Mouse (Mus musculus) hindbrain, embryonic 12.5 days (tissue): ENCODE results near the gene Gpr171. TPM values are rescaled to one million over a fixed set of nuclear protein-coding genes. Genes with fewer than 3 reads are reported as not detected.
"Not testable (repeated sequence)": the region's sequence is repeated elsewhere in the genome, so short reads cannot be mapped to it uniquely, and the experiment has no call there.

Experiments
- ATAC-seq: fragments of 200-750 bp; cut with Nextera tagmentation; 2 replicates; pipeline ENCODE4 v1.8.0; 2017; ENCODE audit warnings: moderate TSS enrichment; ENCODE audit not compliant: low FRiP score
- H3K27ac ChIP-seq: fragments of 300-500 bp; sonication (generic); 2 replicates; pipeline ENCODE4 v1.5.1; 2016; ENCODE audit warnings: mild to moderate bottlenecking
- H3K27me3 ChIP-seq: fragments of 300-500 bp; sonication (generic); 2 replicates; pipeline ENCODE4 v1.6.1; 2016; ENCODE audit warnings: mild to moderate bottlenecking
- H3K36me3 ChIP-seq: fragments of 300-500 bp; sonication (generic); 2 replicates; pipeline ENCODE4 v1.6.1; 2016; ENCODE audit warnings: mild to moderate bottlenecking
- H3K4me1 ChIP-seq: fragments of 300-500 bp; sonication (generic); 2 replicates; pipeline ENCODE4 v1.6.1; 2016
- H3K4me2 ChIP-seq: fragments of 300-500 bp; sonication (generic); replicated peaks from 2 replicates; pipeline ENCODE4 v1.6.1; 2016; ENCODE audit warnings: mild to moderate bottlenecking
- H3K4me3 ChIP-seq: fragments of 300-500 bp; sonication (generic); 2 replicates; pipeline ENCODE4 v1.5.1; 2016; ENCODE audit warnings: mild to moderate bottlenecking
- H3K9ac ChIP-seq: fragments of 300-500 bp; sonication (generic); 2 replicates; pipeline ENCODE4 v1.6.1; 2016; ENCODE audit warnings: mild to moderate bottlenecking, moderate library complexity
- H3K9me3 ChIP-seq: fragments of 300-500 bp; sonication (generic); replicated peaks from 2 replicates; pipeline ENCODE4 v1.6.1; 2016; ENCODE audit warnings: mild to moderate bottlenecking
- WGBS: fragments of 180-500 bp; shearing (Covaris S2); methylation state at CpG from one replicate; pipeline ENCODE4 v1.1.7; 2016; 5-methylcytosine and 5-hydroxymethylcytosine counted together
- polyA plus RNA-seq: library from polyadenylated mRNA; unstranded; fragments of >200 nt; fragmentation: Nextera tagmentation; extraction: Ambion mirVana; gene quantifications from 2 replicates; pipeline ENCODE4 v1.2.1, GENCODE M21; 2016

Gene Gpr171
- polyA plus RNA-seq, 1 experiment from 2014 or later, result 1.6 TPM

- Histone ChIP-seq H3K27me3 (no peaks in the 10 kb centered on the region), H3K4me2 (no peak overlapping the region), H3K4me3 (no peak overlapping the region), H3K36me3 (no peaks in the 10 kb centered on the region), H3K27ac (no peak overlapping the region), H3K9me3 (no peaks in the 10 kb centered on the region), H3K4me1 (no peaks in the 10 kb centered on the region), H3K9ac (no peak overlapping the region)
- no peak for ATAC-seq
- WGBS, result 92% methylated on average over 4 of the region's 4 CpGs
These were observed 5.8 kb upstream of the Gpr171 start for GRCm38 (mm10) chr3:59107439-59107838.

- Histone ChIP-seq H3K4me2 (no peak overlapping the region), H3K27me3 (no peaks in the 10 kb centered on the region), H3K36me3 (no peaks in the 10 kb centered on the region), H3K4me3 (no peak overlapping the region), H3K9ac (no peak overlapping the region), H3K9me3 (no peaks in the 10 kb centered on the region), H3K27ac (no peak overlapping the region), H3K4me1 (no peaks in the 10 kb centered on the region)
- no peak for ATAC-seq
- WGBS, result 84% methylated on average over 4 of the region's 4 CpGs
These were observed 2.8 kb upstream of the Gpr171 start for GRCm38 (mm10) chr3:59104462-59104861.

DNA sequence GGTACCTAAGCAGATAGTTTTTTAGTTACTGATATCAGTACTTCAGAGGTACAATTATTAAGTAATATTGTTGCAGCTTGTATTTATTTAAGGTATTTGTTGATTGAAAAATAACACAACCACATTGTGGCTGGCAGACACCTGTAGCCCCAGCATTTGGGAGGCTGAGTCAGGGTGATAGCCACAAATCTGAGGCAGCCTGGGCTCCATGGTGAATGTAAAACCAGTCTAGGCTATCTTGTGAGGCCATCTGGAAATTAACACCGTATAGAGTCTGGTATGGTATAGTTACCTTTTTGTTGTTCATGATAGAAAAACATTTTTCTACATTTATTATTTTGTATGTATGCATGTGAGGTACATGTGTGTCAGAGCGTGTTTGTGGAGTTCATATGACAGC, 525 bp upstream of the Gpr171 start:
- no peaks in the 10 kb centered on the region for H3K36me3 ChIP-seq
- 97% methylated on average over 2 of the region's 2 CpGs for WGBS
- ATAC-seq, result no peak
- H3K27me3 ChIP-seq, result no peaks in the 10 kb centered on the region
- no peak overlapping the region for H3K27ac ChIP-seq
- H3K4me2 ChIP-seq, result no peak overlapping the region
- no peak overlapping the region for H3K4me3 ChIP-seq
- 0 out of 2 replicates have a peak, but pooled peaks cover 4% of the 10 kb centered on the region for H3K4me1 ChIP-seq
- H3K9me3 ChIP-seq, result no peaks in the 10 kb centered on the region
- no peak overlapping the region for H3K9ac ChIP-seq

DNA sequence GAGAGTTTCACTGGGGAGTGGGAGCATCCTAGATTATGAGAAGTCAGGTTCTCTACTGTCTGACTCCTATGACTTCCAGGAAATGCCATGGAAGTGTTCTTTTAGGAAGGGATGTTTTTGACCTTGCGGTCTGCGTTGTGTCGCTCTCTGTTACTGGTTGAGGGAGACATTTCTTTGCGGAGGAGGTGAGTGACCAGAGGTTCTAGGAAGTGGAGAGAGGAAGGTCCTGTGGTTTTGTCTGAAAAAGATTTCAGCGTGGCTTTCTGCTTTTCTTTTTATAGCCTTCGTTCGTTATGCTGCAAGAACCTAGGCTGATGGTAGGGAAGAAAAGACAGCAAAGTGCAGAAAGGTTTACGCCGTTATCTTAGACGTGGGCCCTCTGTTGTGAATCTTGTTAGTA, 3.1 kb downstream of the Gpr171 start:
- Histone ChIP-seq H3K4me3 (no peak overlapping the region), H3K9ac (no peak overlapping the region), H3K36me3 (no peaks in the 10 kb centered on the region), H3K27me3 (no peaks in the 10 kb centered on the region), H3K27ac (no peak overlapping the region), H3K9me3 (no peaks in the 10 kb centered on the region), H3K4me1 (0 out of 2 replicates have a peak, but pooled peaks cover 5% of the 10 kb centered on the region), H3K4me2 (no peak overlapping the region)
- WGBS, result 90% methylated on average over 10 of the region's 10 CpGs
- ATAC-seq, result no peak

- no peaks in the 10 kb centered on the region for H3K36me3 ChIP-seq
- no peak for ATAC-seq
- no peaks in the 10 kb centered on the region for H3K27me3 ChIP-seq
- no peak overlapping the region for H3K4me3 ChIP-seq
- H3K4me1 ChIP-seq, result 0 out of 2 replicates have a peak, but pooled peaks cover 5% of the 10 kb centered on the region
- no peaks in the 10 kb centered on the region for H3K9me3 ChIP-seq
- 54% methylated on average over 6 of the region's 6 CpGs for WGBS
- H3K27ac ChIP-seq, result no peak overlapping the region
- no peak overlapping the region for H3K4me2 ChIP-seq
- no peak overlapping the region for H3K9ac ChIP-seq
These were observed 4.2 kb downstream of the Gpr171 start for GRCm38 (mm10) chr3:59097421-59097820.

DNA sequence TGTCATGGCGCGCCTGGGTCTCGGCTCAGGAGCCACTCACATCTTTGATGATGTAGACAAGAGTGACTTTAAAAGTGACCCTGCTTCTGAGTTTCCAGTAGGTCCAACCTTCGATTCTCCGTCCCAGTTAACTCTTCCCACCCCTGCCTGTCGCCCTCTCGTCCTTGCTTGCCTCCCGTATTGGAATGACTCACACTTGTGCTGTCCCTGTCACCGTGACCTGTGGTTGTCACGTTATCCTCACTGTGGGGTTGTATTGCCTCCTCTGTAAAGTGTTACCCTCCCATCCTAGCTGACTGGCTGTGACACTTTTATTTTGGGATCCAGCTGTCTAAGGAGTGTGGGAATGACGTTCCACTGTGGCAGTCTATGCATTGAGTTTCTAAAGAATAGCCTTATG, 8.9 kb downstream of the Gpr171 start:
- 79% methylated on average over 11 of the region's 11 CpGs for WGBS
- ATAC-seq, result no peak

DNA sequence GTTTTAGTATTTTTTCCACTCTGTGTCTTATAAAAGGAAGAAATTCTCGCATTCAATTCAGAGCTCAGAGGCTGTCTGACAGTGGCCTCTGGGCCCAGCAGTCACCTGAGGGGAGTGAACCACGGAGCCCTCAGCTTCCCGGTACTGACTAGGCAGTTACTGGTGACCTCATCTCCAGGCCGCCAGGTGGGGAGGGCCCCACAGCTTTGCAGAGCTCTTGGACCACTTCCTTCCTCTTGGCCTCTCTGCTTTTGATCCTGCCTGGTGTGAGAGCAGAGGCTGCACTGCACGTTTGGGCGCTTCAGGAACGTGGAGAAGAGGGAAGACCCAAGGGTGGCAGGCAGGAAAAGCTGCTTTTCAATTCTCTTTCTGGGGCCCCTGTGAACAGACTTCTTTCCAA, 20.7 kb downstream of the Gpr171 start:
- Histone ChIP-seq H3K9ac (no peak overlapping the region), H3K27ac (no peak overlapping the region), H3K27me3 (no peaks in the 10 kb centered on the region), H3K9me3 (no peaks in the 10 kb centered on the region), H3K4me2 (0 out of 2 replicates have a peak overlapping the region, but pooled peaks have one; percentile 6), H3K36me3 (no peaks in the 10 kb centered on the region), H3K4me1 (peaks cover 7% of the 10 kb centered on the region), H3K4me3 (no peak overlapping the region)
- no peak for ATAC-seq
- 25% methylated on average over 7 of the region's 7 CpGs for WGBS

More for the DNA sequence above, 8.9 kb downstream of the Gpr171 start:
- 0 out of 2 replicates have a peak, but pooled peaks cover 5% of the 10 kb centered on the region for H3K4me1 ChIP-seq
- no peaks in the 10 kb centered on the region for H3K36me3 ChIP-seq
- H3K9ac ChIP-seq, result no peak overlapping the region
- no peak overlapping the region for H3K4me2 ChIP-seq
- no peak overlapping the region for H3K27ac ChIP-seq
- H3K4me3 ChIP-seq, result no peak overlapping the region
- no peaks in the 10 kb centered on the region for H3K27me3 ChIP-seq
- no peaks in the 10 kb centered on the region for H3K9me3 ChIP-seq

DNA sequence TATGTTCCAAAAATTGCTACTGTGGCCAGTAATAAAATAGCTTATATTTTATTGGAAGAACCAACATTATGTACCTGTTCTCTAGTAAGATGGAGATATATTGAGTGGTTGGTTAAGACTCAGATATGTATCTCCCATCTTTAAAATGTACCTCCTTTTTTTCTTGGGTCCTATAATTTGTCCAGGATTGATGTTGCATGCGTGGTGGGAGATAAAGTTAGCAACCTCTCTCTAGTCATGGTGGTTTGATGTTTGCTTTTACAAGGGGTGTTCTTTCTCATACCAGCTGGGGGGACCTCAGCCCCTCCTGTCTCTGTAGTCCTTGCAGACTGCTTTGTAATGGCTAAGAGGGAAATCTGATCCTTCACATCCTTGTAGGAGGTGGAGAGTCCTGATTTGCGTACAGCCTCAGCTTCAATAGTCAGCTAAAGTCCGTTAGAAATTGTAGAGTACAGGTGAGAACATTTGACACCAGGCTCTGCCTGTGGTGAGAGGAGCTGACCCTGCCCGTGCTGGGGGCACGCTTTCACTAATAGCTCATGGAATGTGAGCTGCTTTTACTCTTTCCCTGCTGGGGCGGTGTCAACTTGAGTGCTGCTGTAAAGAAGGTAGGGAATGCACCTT, 21.2 kb downstream of the Gpr171 start:
- no peak for ATAC-seq
- no peak overlapping the region for H3K4me2 ChIP-seq
- H3K27me3 ChIP-seq, result no peaks in the 10 kb centered on the region
- peaks cover 7% of the 10 kb centered on the region for H3K4me1 ChIP-seq
- 24% methylated on average over 6 of the region's 6 CpGs for WGBS
- no peaks in the 10 kb centered on the region for H3K36me3 ChIP-seq
- no peak overlapping the region for H3K9ac ChIP-seq
- H3K27ac ChIP-seq, result no peak overlapping the region
- H3K4me3 ChIP-seq, result no peak overlapping the region
- H3K9me3 ChIP-seq, result no peaks in the 10 kb centered on the region

GRCm38 (mm10) chr3:59079327-59079726, 22.3 kb downstream of the Gpr171 start:
- Histone ChIP-seq H3K4me3 (no peak overlapping the region), H3K4me1 (peaks cover 7% of the 10 kb centered on the region), H3K27ac (no peak overlapping the region), H3K36me3 (no peaks in the 10 kb centered on the region), H3K9ac (no peak overlapping the region), H3K9me3 (no peaks in the 10 kb centered on the region), H3K27me3 (no peaks in the 10 kb centered on the region), H3K4me2 (no peak overlapping the region)
- ATAC-seq, result peak; percentile 77
- 45% methylated on average over 4 of the region's 4 CpGs for WGBS

GRCm38 (mm10) chr3:59078585-59078984, 23.0 kb downstream of the Gpr171 start:
- Histone ChIP-seq H3K27me3 (no peaks in the 10 kb centered on the region), H3K9me3 (no peaks in the 10 kb centered on the region), H3K4me2 (no peak overlapping the region), H3K36me3 (no peaks in the 10 kb centered on the region), H3K9ac (no peak overlapping the region), H3K4me1 (peaks cover 7% of the 10 kb centered on the region), H3K4me3 (no peak overlapping the region), H3K27ac (no peak overlapping the region)
- WGBS, result 83% methylated on average over 11 of the region's 11 CpGs
- no peak for ATAC-seq

- ATAC-seq, result no peak
- 61% methylated on average over 4 of the region's 4 CpGs for WGBS
- H3K9ac ChIP-seq, result no peak overlapping the region
These were observed 24.3 kb downstream of the Gpr171 start for GRCm38 (mm10) chr3:59077278-59077677.

DNA sequence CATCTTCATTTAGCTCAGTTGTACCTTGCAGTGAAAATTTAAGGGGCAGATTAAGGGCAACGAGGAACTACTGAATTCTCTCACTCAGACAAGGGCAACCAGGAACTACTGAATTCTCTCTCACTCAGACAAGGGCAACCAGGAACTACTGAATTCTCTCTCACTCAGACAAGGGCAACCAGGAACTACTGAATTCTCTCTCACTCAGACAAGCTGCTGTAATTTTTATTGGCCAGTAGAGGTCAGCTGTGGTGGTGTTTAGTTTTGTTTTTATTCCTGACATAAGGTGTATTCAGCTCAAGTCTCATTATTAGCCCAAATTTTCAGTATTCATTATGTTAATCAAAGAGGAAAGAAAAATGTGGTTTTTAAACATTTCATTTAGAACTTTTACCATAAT, 32.5 kb downstream of the Gpr171 start:
- H3K9ac ChIP-seq, H3K36me3 ChIP-seq, H3K9me3 ChIP-seq, H3K27me3 ChIP-seq, ATAC-seq, H3K4me2 ChIP-seq, H3K27ac ChIP-seq, H3K4me1 ChIP-seq, H3K4me3 ChIP-seq: not testable (repeated sequence)
- 91% methylated on average over 1 of the region's 1 CpGs for WGBS

More at GRCm38 (mm10) chr3:59077278-59077677, 24.3 kb downstream of the Gpr171 start:
- no peak overlapping the region for H3K4me2 ChIP-seq
- H3K27ac ChIP-seq, result no peak overlapping the region
- no peaks in the 10 kb centered on the region for H3K9me3 ChIP-seq
- H3K36me3 ChIP-seq, result no peaks in the 10 kb centered on the region
- no peak overlapping the region for H3K4me3 ChIP-seq
- H3K27me3 ChIP-seq, result no peaks in the 10 kb centered on the region
- H3K4me1 ChIP-seq, result peaks cover 7% of the 10 kb centered on the region

DNA sequence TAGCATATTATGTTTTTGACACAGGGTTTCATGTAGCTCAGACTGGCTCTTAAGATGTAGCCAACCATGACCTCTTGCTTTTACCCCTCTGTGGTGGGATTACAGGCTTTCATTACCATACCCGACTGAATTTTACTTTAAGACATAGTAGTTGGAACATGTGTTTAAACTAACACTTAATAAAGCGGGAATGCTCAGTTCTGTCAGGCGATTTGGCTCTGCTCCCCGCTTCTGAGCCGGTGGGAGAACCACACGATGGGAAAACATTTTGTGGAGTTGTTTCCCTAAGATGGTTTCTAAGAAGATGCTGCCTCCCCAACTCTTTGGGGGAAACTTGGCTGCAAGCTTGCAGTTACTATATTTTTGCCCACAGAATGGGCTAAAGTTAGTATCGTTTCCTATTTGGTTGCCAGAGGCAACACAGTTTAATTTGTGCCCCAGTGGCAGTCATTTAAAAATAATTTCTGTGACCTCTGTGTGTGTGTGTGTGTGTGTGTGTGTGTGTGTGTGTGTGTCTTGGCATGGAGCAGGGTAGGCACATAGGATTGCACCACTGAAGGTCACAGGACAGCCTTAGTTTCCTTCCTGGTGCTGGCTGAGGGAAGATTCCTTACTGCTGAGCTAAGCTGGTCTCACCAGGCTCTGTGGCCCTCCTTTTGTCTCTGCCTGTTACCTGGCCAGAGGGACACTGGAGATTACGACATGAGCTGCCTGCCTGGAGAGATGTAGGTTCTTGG, 34.9 kb downstream of the Gpr171 start:
- Histone ChIP-seq H3K4me2 (no peak overlapping the region), H3K4me3 (no peak overlapping the region), H3K9me3 (no peaks in the 10 kb centered on the region), H3K4me1 (no peaks in the 10 kb centered on the region), H3K27ac (no peak overlapping the region), H3K9ac (no peak overlapping the region), H3K27me3 (no peaks in the 10 kb centered on the region), H3K36me3 (no peaks in the 10 kb centered on the region)
- WGBS, result 78% methylated on average over 8 of the region's 8 CpGs
- no peak for ATAC-seq
